Mouse (Mus musculus) ovary, postnatal 10 days (tissue): ENCODE data around the gene Foxn1.

Experiments
- DNase-seq: peaks from one replicate; pipeline ENCODE4 v3.0.0; 2022; ENCODE audit warnings: low spot score

Gene Foxn1

GRCm38 (mm10) chr11:78386508-78387043, at the start of gene Foxn1:
Gene Foxn1 (minus strand): TSS chr11:78386558.
- no peak for DNase-seq

- no peak for DNase-seq
Observed at GRCm38 (mm10) chr11:78435776-78436349, 49.5 kb upstream of the Foxn1 start.

- DNase-seq = no peak
Observed at GRCm38 (mm10) chr11:78434052-78434451, 47.7 kb upstream of the Foxn1 start.

GRCm38 (mm10) chr11:78431176-78431575, 44.8 kb upstream of the Foxn1 start:
- no peak for DNase-seq

DNA sequence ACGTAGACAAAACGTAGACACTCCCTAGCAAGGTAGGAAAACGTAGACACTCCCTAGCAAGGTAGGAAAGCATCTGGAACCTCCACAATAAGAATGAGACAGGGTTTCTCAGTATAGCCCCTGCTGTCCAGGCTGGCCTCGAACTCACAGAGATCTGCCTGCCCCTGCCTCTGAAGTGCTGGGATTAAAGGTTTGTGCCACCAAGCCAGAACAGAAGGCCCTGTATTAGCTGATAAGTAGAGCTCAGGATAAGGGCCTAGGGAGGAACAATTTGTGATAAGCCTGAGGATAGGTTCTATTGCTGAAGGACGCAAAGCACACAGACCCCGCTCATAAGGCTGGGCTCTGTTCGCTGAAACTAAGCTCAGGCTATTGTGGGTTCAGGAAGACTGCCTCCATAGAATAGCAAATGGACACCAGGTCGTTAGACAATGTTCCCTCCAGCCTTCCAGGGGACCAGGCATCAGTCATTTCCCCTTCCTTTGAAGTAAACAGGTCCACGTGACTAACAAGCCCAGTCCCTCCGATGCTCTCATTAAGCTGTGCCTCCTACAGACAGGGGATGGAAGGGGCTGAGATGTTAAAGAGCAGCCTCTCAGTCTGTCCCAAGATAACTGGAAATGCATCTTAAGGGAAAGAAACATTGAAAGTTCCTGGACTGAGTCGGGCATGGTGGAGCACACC, 44.0 kb upstream of the Foxn1 start:
- DNase-seq = no peak

- no peak for DNase-seq
Observed at GRCm38 (mm10) chr11:78428309-78428708, 42.0 kb upstream of the Foxn1 start.

DNA sequence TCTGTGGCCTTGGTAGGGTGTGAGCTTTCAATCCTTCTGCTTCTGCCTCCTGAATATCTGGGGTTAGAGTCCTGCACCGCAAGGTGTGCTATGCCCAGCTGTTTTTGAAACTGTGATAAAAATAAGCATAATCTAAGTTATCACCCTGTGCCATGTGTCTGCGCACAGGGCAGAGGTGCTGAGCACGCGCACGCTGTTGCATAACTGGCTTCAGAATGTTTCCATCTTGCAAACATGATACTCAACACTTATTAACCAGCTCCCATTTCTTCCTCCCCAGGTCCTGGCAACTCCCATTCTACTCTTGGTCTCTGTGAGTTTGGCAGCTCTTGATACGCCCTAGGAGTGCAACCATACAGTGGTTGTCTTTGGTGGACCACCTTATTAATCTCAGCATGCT, 41.3 kb upstream of the Foxn1 start:
- DNase-seq = no peak

GRCm38 (mm10) chr11:78425572-78425971, 39.2 kb upstream of the Foxn1 start:
- no peak for DNase-seq

GRCm38 (mm10) chr11:78424352-78424751, 38.0 kb upstream of the Foxn1 start:
- DNase-seq = no peak

DNA sequence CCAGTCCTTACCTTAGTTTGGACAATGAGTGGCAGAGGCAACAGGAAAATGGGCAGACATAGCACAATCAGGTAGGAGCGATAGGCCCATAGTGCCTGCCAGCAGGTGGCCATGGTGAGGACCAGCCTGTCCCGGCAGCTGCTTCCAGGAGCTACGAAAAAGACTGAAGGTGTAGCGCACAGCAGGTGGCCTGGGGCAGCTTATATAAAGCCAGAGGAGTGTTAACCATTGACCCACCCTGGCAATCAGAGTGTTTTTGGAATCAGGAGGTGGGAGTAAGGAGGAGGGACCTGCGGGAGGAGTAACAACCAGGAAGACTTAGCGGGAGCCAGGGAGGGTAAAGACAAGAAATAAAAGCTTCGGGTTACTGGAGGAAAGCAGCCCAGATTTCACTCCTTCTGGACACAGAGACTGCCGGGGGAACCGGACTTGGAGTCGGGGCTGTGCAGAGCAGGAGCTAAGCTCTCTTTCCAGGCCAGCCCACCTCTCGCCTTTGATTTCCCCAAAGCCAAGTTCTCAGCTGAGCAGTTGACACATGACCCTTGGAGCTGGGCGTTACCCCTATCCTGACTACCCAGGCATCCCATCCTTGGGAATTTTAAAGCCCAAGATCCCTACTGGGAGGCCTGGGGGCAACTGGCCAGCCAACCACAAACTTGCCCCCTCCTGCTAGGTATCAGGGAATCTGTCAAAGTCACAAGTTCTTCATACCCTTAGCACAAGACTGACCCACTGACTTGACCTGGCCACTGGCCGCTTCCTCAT, 35.9 kb upstream of the Foxn1 start, which contains the start of gene Slc13a2:
TSS of gene Slc13a2 (minus strand) at position 163 of the 765 bp plus-strand sequence.
- DNase-seq = no peak

DNA sequence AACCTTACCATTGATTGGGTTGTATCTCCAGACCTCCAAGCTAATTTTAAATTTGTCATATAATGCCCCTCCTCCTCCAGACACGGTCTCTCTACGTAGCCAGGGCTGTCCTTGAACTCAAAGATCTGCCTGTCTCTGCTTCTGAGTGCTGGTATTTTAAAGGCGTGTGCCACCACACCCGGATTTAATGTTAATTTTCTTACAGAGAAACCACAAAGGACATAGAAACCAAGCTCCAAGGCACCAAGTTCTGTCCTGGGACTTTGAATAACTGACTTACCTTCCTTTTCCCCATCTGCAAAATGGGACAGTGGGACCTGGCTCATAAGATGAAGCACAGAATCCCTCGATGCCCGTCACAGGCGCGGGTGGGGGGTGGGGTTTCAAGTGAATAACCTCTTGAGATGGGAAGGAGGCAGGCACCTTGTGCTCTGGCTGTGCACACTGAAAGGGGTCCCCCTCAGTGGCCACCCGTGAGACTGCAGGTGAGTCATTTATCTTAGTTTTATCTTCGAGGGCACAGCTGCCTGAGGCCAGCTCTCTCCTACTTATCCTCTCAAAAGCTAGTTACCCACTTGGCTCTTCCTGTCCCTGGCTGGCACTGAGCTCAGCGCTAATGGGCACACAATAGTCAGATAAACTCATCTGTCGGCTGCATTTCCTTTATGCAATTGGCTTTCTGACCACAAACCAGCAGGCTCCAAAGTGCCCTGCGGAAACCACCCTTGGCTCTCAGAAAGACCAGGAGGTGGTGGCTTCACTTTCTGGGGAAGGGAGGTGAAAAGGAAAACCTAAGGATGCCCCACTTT, 35.0 kb upstream of the Foxn1 start:
- DNase-seq = no peak

DNA sequence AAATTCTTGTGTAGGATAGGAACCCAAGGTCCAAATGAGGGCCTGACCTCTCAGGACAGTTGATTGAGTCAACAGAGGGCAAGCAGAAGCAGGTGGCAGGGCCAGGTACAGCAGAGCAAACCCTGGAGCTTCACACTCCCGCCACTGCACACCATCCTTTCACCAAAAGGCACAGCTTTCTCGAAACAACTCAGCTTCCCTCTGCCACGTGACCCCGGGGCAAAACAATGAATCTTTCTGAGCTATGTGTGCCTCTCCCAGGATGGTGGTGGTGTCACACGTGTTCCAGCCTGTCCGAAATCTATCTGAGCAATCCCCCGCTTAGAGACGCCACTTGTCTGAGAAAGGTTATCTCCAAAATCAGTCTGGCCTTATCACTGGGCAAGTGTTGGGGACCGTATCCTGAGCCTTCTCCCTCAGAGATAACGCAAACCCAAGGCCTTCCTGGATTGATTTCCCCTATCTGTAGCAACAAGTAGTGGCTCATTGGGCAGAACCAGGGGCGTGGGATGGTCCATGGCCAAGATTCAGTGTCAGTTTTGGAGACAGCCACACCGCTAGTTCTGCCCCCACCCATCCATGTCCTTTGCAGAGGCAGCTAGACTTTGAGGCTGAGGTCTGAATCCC, 34.0 kb upstream of the Foxn1 start:
- DNase-seq = no peak

- no peak for DNase-seq
Observed at GRCm38 (mm10) chr11:78416854-78417253, 30.5 kb upstream of the Foxn1 start.

GRCm38 (mm10) chr11:78412861-78413260, 26.5 kb upstream of the Foxn1 start:
- no peak for DNase-seq

DNA sequence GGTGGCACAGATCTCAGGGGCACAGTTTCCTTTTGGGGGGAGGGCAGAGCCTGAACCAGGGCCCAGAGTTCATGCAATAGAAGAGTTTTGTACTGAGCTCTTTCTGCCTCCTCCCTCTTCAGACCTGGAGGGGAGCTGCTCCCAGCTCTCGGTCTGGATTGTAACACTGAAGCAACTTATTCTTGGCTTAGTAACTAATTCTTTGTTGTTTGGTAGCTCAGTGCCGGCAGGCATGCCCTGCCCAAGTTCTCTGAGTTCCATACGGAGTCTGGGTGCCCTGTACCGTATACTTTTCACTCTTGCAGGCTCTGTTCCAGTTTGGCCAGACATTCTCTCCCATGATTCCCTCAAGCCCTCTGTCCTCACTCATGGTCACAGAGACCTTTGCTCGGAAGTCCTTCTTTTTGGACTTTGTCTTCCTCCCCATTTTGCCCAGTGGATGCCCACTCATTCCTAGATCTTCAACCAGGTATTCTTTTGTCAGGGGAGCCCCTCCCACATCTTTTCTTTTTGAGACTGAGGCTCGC, 26.0 kb upstream of the Foxn1 start:
- DNase-seq = no peak

DNA sequence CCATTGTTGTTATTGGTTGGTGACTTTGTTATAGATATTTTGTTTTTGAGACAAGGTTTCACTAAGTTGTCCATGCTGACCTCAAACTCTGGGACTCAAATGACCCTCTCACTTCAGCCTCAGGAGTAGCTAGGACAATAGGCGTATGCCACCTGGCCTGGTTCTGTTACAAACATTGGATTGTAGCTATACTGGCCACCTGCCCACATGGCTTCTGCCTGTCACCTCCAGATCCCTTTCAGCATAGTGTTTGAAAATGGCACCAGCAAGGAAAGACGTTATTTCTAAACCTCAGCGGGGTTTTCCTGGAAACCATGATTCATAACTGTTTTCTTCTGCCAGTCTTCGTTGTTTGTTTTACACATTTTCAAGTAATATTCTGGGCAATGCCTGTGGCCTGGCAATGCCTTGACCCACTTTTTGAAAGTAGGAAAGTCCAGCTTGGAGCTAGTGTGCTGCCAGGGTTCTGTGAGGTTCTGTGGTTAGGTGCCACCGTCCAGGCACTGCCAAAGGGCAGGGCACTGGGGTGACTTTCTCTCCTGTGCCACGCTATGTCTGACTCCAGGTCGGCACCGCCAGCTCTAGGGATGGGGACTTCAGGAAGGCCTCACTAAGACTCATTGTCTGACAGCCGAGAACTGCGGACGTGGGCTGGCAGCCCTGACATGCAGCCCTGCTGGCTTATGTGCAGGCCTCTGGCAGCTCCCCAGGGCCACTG, 25.4 kb upstream of the Foxn1 start:
- DNase-seq = no peak

DNA sequence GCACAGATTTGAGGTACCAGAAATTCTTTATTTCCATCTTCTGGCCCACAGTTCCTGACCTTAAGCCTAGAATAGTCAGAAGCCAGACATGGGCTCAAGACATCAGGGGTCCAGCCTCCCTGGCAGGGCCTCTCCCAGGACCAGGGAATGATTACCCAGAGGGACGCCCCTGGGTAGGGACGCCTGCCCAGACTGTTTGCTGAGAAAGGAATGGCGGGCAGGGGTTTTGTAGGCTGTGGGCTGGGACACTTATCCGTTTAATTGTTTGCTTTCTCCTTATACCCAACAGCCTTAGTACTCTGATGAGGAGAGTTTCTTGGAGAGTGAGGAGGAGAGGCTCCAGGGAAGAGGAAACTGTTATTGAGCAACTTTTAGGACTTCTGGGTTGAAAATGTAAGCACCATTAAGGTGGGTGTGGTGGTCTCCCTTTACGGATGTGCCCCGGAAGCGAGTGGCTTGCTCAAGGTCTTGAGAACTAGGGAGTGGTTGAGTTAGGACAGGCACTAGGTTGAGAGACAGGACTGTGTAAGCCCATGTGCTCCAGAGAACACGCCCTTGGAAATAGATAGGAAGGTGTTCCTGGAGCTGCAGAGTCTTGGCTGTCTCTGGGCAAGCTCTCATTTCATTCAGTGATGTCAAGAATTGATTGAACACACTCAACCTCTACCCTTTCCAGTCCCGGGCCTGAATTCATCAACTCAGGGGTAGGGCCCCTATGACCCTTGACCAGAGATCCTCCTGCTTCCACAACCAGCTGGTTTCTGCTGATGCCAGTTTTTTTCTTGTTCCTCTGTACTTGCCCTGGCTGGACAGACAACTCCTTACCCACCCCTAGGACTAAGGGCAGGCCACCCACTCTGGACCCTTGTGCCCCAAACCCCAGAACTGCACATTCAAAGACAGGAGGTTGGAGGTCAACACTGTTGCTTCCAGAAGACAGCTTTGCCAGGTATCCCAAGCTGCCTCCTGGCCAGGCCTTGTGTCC, 22.2 kb upstream of the Foxn1 start:
- DNase-seq = no peak

- DNase-seq = no peak
Observed at GRCm38 (mm10) chr11:78402062-78402461, 15.7 kb upstream of the Foxn1 start.

- DNase-seq = no peak
Observed at GRCm38 (mm10) chr11:78401469-78401868, 15.1 kb upstream of the Foxn1 start.
